Mouse (Mus musculus) hematopoietic stem cell, adult 5-6 weeks (primary cell): ENCODE data around the gene Mcat. TPM values are rescaled to one million over a fixed set of nuclear protein-coding genes. Genes with fewer than 3 reads are reported as not detected.
"Not testable (repeated sequence)": the region's sequence is repeated elsewhere in the genome, so short reads cannot be mapped to it uniquely, and the experiment has no call there.

Experiments used
- ATAC-seq, 2 experiments: fragments of 125-278 bp in 1 of 2; replicated peaks in 1 of 2; 2 replicates each; pipeline ENCODE4 v1.8.0; 2016 to 2017; ENCODE audit warnings: inconsistent platforms in 2 of 2, mild to moderate bottlenecking in 2 of 2, moderate number of reproducible peaks in 2 of 2, low read depth in 1 of 2, moderate TSS enrichment in 1 of 2; ENCODE audit not compliant: low FRiP score in 2 of 2, poor library complexity in 2 of 2, severe bottlenecking in 2 of 2, insufficient read depth in 1 of 2, low TSS enrichment in 1 of 2
- total RNA-seq: library from RNA; stranded (forward); fragments of 172-1452, 232-1000 nt; gene quantifications from 2 replicates; pipeline ENCODE4 v1.2.3, GENCODE M21; 2017

Mcat gene
- total RNA-seq, 1 experiment from 2014 or later: 12.7 TPM

DNA sequence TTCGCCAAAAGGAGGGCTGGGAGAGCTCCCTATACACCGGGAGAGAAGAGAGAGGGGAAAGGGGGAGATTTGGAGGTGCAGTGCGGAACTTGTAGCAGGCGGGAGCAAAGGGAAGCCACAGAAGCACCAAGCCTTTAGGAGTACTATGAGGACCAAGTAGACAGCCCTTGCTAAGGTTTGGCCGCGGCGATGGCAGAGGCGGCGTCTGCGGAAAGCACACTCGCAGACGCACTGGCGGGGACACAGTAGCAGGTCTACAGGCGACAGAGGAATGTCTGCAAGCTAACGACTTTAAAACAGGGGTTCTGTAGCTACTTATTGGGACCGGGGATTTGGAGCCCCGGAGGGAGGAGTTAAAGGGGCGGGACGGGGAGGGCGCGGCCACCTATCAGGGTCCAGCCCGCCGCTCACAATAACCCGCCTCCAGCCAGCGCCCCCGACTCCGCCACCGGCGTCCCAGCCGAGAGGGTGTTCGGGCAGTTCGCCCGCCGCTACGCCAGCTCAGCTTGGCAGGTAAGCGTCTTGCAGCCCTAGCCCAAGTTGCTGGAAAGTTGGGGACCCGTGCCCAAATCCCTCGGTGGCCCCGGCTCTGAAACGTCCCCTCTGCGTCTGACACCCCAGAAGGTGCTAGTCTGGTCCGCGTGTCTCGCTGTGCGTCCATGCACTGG, 37.0 kb downstream of the Mcat start, which contains the start of gene Bik:
TSS of gene Bik (plus strand) at position 439 of the 668 bp plus-strand sequence.
- peak; percentile 17 to 43; a peak in 2 of 4 replicates for ATAC-seq

DNA sequence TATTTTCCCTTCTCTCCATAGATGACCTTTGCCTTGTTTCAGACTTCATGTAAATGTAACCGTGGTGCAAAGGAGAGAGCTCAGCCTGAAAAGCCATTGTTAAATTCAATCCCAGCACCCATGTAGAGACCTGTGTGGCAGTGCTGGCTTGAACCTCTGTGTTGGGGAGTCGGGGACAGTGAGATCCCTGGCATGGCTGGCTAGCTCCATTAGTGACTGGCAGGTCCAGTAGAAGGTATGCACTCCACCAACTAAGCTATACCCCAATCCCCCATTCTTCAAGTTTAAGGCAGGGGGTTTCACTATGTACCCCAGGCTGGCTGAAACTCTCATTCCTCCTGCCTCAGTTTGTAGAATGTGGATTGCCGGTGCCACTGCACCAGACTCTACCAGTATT, 39.3 kb downstream of the Mcat start:
- no peak for ATAC-seq

DNA sequence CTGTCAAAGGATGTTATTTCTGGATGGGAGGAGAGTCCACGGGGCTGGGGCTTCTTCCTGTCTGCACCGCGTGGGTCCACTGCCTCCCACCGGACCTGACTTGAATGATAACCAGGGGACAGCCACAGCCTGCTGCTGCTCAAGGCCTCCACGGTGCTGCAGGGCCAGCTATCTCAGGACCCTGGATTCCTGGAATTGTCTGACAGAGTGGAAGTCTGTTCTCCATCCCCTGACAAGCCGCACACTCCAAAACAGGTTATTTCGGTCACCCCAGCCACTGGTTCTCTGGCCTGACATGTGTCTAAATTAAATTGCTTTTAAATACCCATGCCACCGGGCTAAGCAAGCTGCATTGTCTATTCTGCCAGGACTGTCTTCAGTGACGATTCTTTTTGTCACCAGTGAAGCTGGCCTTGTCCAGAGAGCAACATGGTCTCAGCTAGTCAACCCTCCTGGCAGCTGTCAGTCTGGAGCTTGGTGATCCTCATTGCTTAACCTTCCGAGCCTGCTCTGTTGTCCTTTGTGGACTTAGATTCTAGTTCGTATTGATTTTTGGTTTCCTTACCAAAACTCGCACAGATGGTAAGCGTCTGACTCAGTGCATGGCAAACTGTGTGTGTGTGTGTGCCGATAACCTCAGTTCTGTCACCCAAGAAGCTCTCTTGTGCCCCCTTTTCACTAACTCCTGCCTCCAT, 39.8 kb downstream of the Mcat start:
- ATAC-seq: no peak

DNA sequence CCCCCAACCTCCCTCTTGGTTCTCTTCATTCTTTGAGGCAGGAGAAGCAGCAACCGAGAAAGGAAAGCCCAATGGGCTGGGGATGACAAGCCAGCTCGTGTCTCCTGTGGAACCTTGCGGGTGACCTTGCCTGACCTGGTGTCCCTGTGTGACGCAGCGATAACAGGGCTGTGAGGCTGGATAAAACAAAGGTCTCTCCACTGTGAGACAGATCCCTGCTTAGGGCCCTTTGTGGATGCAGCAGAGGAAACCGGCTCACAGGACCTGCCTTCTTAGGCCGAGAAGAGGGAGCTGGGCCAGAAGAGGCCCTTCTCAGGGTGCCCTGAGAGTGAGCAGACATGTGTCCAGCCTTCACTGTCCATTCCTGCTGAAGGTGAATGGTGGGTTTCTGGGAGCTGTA, 40.4 kb downstream of the Mcat start:
- no peak for ATAC-seq

DNA sequence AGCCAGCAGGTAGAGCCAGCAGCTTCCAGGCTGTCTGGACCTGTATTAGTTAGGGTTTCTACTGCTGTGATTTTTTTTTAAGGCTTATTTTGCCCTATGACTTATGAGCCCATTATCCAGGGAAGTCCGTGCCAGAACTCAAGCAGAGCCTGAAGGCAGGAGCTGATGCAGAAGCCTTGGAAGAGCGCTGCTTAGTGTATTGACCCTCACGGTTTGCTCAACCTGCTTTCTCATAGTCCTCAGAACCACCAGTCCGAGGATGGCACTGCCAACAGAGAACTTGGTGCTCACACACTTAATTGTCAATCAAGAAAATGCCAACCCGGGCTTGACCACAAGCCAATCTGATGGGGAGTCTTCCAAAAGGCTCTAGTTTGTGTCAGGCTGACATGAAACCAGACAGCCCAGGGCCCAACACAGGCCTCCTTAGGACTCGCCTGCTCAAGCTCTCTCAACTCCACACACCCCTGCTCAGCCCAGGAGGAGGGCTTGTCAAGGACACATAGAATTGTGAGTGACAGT, 42.7 kb downstream of the Mcat start:
- no peak for ATAC-seq

DNA sequence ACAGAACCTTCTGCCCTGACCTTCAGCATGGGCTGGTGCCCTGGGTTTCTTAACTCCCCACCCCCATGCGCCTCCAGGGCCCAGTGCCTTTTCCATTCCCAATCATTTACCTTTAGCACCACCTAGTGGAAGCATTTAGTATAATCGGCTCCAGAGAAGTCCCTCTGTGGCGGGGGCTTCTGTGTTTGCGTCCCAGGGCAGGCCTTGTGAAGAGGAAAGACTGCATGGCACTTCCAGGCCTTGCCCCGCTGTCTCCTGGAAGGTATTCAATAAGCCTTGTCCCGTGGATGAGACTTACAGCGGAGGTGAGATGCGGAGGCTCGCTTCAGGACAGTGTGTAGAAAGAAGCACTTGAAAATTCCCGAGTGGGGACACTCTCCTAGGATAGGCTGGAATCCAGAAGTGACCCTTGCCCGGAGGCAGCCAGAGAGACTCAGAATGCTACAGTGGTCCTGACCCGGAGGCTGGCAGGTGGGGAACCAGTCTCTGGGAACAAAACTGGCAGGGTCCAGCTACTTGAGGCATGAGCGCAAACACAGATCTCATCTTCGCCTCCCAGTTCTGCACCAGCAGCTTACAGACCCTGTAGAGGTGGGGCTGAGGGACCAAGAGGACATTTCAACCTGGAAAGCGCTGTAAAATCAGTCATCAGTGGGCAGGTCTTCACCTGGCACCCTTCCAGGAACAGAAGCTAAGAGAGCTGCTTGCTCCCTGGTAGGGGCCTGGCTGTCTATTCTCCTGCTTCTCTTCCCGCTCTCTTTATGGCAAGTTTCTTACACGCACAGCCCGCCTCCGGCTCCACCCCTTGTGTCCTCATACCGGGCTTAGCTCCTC, 45.2 kb downstream of the Mcat start:
- ATAC-seq: peak; percentile 78 to 83

DNA sequence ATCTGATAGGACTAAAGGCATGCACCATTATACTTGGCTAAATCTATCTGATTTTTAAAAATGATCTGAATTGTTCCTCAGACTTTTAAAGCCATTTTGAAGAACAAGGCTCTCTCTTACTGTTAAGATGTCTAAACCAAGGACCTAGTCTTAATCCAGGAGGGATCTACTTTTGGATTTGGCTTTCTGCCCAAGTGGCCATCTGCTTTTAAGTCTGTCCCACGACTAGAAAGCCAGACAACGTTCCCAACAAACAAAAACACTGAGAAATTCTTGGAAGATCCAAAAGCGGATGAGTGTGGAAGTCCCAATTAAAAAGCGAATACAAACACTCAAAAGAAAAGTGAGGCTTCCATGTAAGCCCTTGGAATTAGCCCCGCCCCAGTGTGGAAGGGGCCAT, 48.6 kb downstream of the Mcat start:
- ATAC-seq: no peak

DNA sequence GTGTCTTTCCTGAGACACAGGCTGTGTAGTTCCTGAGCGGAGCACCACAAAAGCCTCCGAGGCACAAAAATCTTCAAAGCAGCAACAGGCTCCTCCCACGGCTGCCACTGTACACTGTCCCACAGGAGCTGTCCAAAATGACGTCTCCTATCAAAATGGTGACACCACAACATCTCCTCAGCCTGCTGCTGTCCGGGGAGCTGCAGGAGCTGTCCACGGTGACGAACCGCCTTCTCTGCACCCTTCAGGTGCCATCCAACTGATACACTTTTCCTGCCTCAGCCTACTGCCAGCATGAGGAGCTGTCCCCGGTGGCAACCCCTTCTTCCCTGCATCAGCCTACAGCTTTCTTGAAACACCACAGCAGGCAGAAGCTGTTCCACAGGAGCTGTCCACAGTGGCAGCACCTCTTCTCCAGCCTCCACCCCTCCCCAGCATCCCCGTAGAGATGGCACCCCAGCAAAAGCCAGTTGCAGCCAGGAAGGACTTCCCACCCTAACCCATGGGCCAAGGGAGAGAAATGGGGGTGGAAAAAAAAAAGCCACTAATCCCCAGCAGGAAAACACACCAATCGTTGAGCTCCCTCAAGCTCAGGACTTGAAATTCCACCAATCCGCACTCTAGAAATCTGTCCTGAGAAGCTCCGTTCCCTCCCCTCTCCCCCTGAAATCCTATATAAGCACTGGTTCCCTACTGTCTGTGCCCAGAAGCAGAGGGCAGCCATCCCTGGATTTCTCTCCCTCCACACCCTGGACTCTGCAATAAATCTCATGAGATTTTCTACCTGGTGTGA, 50.9 kb downstream of the Mcat start:
- no peak for ATAC-seq

DNA sequence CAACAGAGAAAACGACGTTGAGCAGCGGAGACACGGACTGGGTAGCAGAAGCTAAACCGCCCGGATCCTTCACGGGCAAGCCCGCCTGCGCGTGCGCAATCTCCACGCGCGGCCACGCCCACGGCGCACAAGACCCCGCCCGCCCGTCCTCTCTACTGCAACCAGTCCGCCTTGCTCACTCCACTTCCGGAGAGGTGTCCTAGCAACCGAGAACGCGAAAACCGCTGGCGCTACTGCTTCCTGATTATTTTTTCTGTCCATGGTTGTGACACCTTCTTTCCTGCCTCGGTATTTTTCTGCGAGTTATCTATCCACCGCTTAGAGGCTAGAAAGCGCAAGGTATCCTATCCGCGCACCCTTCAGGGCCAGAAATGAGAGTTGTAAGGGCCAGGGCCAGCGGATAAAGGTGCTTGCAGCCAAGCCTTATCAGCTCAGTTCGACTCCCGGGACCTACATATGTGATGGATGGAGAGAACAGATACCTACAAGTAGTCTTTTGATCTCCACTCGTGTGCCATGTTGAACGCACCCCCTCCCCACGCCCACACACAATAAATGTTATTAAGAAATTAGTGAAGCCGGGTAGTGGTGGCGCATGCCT, 52.7 kb downstream of the Mcat start, which contains the start of gene Ttll1:
TSS of gene Ttll1 (minus strand) at position 89 of the 601 bp plus-strand sequence.
- ATAC-seq: peak; percentile 95 to 97

DNA sequence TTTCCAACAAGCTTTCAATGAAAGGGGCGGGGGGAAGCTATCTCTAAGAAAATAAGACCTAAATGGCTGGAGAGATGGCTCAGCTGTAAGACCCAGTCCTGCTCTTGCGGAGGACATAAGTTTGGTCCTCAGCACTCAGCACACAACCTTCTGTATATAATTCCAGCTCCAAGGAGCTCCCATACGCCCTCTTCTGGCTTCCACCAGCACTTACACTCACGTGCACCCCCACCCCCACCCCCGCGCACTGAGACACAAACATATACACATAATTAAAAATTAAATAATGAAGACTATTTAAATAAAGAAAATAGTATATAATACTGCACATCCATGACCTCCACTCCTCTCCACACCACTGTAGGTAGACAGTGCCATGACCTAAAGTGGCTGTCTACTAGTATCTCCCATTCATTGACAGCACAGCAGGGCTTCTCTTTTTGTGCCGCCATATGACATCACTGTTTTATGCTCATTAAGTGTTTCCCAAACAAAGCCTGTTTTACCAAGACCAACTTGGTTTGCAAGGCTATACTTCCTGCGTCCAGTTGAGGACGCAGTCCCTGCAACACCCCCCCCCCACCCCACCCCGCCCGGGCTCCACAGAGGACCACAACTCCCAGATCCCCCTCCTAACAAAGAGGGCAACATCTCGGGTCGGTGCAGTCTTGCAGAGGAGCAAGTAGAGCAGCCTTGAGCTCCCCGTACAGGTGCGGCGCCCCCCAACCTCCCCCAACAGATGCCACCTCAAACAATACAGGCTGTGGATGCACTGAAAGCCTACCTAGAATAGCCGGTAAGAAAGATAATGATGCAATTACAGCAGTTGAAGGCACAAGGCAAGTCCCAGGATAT, 53.4 kb downstream of the Mcat start:
- peak in 1 of 2 experiments; percentile 23; a peak in 1 of 4 replicates for ATAC-seq

DNA sequence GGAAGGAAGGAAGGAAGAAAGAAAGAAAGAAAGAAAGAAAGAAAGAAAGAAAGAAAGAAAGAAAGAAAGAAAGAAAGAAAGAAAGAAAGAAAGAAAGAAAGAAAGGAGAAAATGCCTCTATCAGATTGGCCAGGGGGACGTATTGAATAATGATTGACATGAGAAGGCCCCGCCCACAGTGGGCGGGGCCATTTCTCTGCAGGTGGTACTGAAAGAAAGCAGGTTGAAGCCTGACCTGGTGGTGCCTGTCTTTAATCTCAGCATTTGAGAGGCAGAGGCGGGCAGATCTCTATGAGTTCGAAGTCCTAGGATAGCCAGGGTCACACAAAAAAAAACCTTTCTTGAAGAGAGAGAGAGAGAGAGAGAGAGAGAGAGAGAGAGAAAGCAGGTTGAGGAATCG, 62.1 kb downstream of the Mcat start:
- ATAC-seq: not testable (repeated sequence)

DNA sequence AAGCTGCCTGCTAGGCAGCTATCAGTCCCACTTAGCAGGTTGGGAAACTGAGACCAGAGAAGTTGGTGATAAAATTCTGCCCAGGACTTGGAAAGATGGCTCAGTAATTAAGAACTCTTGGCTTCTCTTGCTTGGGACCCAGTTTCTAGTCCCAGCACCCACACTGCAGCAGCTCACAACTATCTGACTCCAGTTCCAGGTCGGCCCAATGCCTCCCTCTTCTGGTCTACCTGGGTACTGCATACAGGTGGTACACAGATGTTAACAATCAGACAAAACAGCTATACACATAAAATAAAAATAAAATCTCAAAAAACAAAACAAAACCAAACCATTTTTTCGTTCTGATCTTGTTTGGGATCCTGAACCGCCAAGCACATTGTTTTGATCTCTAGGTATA, 63.2 kb downstream of the Mcat start:
- ATAC-seq: no peak; a peak in 1 of 4 replicates

DNA sequence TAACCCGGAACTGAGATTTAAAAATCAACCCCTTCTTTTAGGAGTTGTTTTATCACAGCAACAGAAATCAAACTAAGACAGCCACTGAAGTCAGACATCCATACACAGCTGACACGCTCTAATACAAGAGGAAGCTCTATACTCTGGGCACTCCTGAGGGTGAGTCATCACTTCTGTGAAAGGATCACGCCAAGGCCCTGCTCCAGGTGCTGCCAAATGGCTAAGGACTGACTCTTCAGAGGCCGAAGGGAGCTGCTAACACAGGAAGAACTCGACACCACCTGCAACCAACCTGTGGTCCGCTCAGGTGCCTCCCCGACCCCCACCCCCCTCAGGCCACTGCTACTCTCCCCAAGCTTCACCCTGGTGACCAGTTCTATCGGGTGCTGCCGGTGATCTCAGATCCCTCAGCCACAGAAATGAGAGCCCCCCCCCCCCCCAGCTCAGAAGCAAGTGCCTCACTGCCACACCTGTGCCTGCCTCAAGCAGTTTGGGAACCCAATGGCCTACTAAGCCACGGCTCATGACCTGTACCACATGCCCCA, 64.3 kb downstream of the Mcat start:
- no peak for ATAC-seq

DNA sequence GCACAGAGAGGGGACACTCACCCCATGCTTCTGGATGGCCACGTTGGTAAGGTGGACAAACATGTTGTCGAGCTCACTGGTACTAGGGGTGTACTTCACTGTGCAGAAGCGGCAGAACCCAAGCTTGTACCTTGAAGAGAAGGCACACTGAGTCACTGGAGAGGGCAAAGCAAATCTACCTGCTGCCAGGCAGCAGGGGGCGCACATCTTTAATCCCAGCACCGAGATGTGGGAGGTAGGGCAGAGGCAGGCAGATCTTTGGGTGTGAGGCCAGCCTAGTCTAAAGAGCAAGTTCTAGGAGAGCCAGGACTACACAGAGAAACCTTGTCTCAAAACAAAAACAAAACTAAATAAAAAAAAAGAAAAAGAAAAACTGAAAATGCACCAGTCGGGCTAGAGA, 66.3 kb downstream of the Mcat start:
- ATAC-seq: no peak
